Comparison of ENCODE assay signal across 12 mouse cellular contexts in the genomic region with DNA sequence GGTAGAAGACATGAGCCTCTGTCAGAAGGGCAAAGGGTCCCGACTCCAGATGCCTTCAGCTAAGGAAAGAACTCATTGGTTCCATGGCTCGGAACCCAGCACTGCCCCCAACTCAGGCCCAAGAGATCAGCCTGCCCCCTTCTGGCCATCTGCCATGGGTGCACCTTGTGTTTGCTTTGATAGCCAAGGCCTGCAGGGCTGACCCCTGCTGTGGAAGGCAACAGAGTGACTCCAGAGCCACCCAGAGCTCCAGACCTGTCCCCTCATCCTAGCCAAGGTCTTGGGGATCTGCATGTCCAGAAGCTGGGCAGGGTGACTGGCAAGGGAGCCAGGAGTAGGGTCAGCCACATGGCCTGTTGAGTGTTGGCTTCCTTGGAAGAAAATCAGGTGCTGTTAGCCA. TPM values are rescaled to one million over a fixed set of nuclear protein-coding genes. Genes with fewer than 3 reads are reported as not detected.
A peak's percentile ranks its signal among the peaks of the same experiment; 100 is the strongest.
DNase-seq lines count a peak whose midpoint lies in the region; ATAC-seq and TF ChIP-seq lines count a peak whose summit lies in the region.
"Had no signal": no experiment of that assay in that cellular context is flagged by ENCODE, and none has a peak within 500 bp of the region (broad histone marks: within the 10 kb centered on the region; RNA-seq: fewer than 3 reads in every experiment).

No protein-coding gene starts in this region.

- H3K27me3 ChIP-seq in forebrain, embryonic 11.5 days (ENCODE audit: control insufficient read depth, insufficient read depth, low read length): peaks cover 6% of the 10 kb centered on the region; the same call in 1 of the 2 replicates
- peaks cover 70% of the 10 kb centered on the region for H3K27me3 ChIP-seq in forebrain, embryonic 12.5 days
- H3K27me3 ChIP-seq in liver, embryonic 14.5 days (ENCODE audit: control insufficient read depth, insufficient read depth, low read length): no peaks in the 10 kb centered on the region
- peaks cover 15% of the 10 kb centered on the region for H3K27me3 ChIP-seq in heart, embryonic 11.5 days (ENCODE audit: control insufficient read depth, insufficient read depth, low read length)
- H3K27me3 ChIP-seq: liver, embryonic 15.5 days had no signal

- in situ Hi-C loops in ES-E14 (cut with MboI; ENCODE audit: low sequenced_read_pairs in 2 of 2, unreplicated experiment in 2 of 2): no loop called here

- WGBS in forebrain, embryonic 11.5 days: 71% methylated on average over 2 of the region's 2 CpGs
- WGBS in forebrain, embryonic 12.5 days: 62% methylated on average over 2 of the region's 2 CpGs
- WGBS in liver, embryonic 14.5 days (ENCODE audit: insufficient replicate concordance): 26% methylated on average over 2 of the region's 2 CpGs
- 61% methylated on average over 2 of the region's 2 CpGs for WGBS in heart, embryonic 11.5 days (ENCODE audit: insufficient replicate concordance)

- peaks cover 12% of the 10 kb centered on the region; the same call in 1 of the 2 replicates for H3K4me1 ChIP-seq in forebrain, embryonic 11.5 days (replicated peaks; ENCODE audit: control insufficient read depth, insufficient read depth, low read length)
- peaks cover 33% of the 10 kb centered on the region for H3K4me1 ChIP-seq in forebrain, embryonic 12.5 days
- H3K4me1 ChIP-seq in liver, embryonic 14.5 days (replicated peaks; ENCODE audit: control insufficient read depth in 2 of 2, insufficient read depth in 2 of 2, low read length in 1 of 2): no peaks in the 10 kb centered on the region
- H3K4me1 ChIP-seq in ES-E14 (ENCODE audit: control insufficient read depth in 2 of 2, insufficient read depth in 2 of 2, low read length in 2 of 2, poor library complexity in 1 of 2): no peaks in the 10 kb centered on the region
- H3K4me1 ChIP-seq in heart, embryonic 11.5 days (ENCODE audit: control insufficient read depth, insufficient read depth, low read length): peaks cover 9% of the 10 kb centered on the region; the same call in 1 of the 2 replicates
- H3K4me1 ChIP-seq: liver, embryonic 15.5 days had no signal

- no peak overlapping the region for H3K4me3 ChIP-seq in forebrain, embryonic 11.5 days (ENCODE audit: low read depth, low read length)
- H3K4me3 ChIP-seq in forebrain, embryonic 12.5 days (replicated peaks): no peak overlapping the region
- no peak overlapping the region for H3K4me3 ChIP-seq in liver, embryonic 14.5 days (ENCODE audit: insufficient read depth in 1 of 2, low read depth in 2 of 2, low read length in 2 of 2)
- H3K4me3 ChIP-seq in ES-E14 (ENCODE audit: insufficient read depth in 1 of 2, low read depth in 1 of 2, low read length in 2 of 2, poor library complexity in 1 of 2, severe bottlenecking in 1 of 2): no peak overlapping the region
- H3K4me3 ChIP-seq in heart, embryonic 11.5 days (ENCODE audit: low read depth, low read length): no peak overlapping the region
- H3K4me3 ChIP-seq: hindbrain, embryonic 13.5 days; liver, embryonic 15.5 days had no signal

- no peaks in the 10 kb centered on the region for H3K36me3 ChIP-seq in forebrain, embryonic 11.5 days (ENCODE audit: control insufficient read depth, insufficient read depth, low read length)
- H3K36me3 ChIP-seq in forebrain, embryonic 12.5 days (replicated peaks): no peaks in the 10 kb centered on the region
- no peaks in the 10 kb centered on the region for H3K36me3 ChIP-seq in liver, embryonic 14.5 days (replicated peaks; ENCODE audit: control insufficient read depth, insufficient read depth, low read depth)
- H3K36me3 ChIP-seq in ES-E14 (ENCODE audit: control insufficient read depth, insufficient read depth, low read length, poor library complexity, severe bottlenecking): no peaks in the 10 kb centered on the region
- no peaks in the 10 kb centered on the region for H3K36me3 ChIP-seq in heart, embryonic 11.5 days (ENCODE audit: control insufficient read depth, insufficient read depth, low read length)
- H3K36me3 ChIP-seq: hindbrain, embryonic 13.5 days; liver, embryonic 15.5 days had no signal

- peak; percentile 64 for DNase-seq in forebrain, embryonic 11.5 days (ENCODE audit: low spot score)
- DNase-seq in liver, embryonic 14.5 days (ENCODE audit: low read depth in 3 of 3, low spot score in 3 of 3): no peak
- DNase-seq in liver (no peak), ES-E14 (ENCODE audit: low read depth, low spot score) (peak; percentile 65)
- no peak for DNase-seq in right cerebral cortex, adult 18-20 months
- DNase-seq: spleen, adult 18-20 months had no signal

- no peak overlapping the region for H3K4me2 ChIP-seq in forebrain, embryonic 11.5 days (ENCODE audit: low read depth, low read length, severe bottlenecking)
- no peak overlapping the region for H3K4me2 ChIP-seq in forebrain, embryonic 12.5 days
- H3K4me2 ChIP-seq in liver, embryonic 14.5 days (ENCODE audit: low read depth): no peak overlapping the region
- H3K4me2 ChIP-seq in heart, embryonic 11.5 days: no peak overlapping the region
- H3K4me2 ChIP-seq: hindbrain, embryonic 13.5 days; liver, embryonic 15.5 days; midbrain, embryonic 11.5 days had no signal

- TF ChIP-seq EP300 in liver, embryonic 14.5 days (IDR thresholded peaks at IDR 0.05; ENCODE audit: low read depth): no peak

- no peaks in the 10 kb centered on the region for H3K9me3 ChIP-seq in forebrain, embryonic 11.5 days (ENCODE audit: control insufficient read depth, low read length)
- H3K9me3 ChIP-seq in forebrain, embryonic 12.5 days: no peaks in the 10 kb centered on the region
- H3K9me3 ChIP-seq in liver, embryonic 14.5 days (ENCODE audit: control insufficient read depth, low read length): no peaks in the 10 kb centered on the region
- H3K9me3 ChIP-seq in ES-E14 (ENCODE audit: control insufficient read depth, insufficient read depth, low read depth, low read length): no peaks in the 10 kb centered on the region
- no peaks in the 10 kb centered on the region for H3K9me3 ChIP-seq in heart, embryonic 11.5 days (replicated peaks; ENCODE audit: control insufficient read depth, low read length)
- H3K9me3 ChIP-seq: hindbrain, embryonic 13.5 days; liver, embryonic 15.5 days had no signal

- ATAC-seq in forebrain, embryonic 11.5 days (replicated peaks; ENCODE audit: low FRiP score): no peak
- ATAC-seq in forebrain, embryonic 12.5 days (ENCODE audit: low FRiP score): no peak
- ATAC-seq in liver, embryonic 14.5 days (ENCODE audit: insufficient read depth): no peak
- ATAC-seq in megakaryocyte-erythroid progenitor cell, adult 5-6 weeks (replicated peaks; ENCODE audit: low FRiP score, low TSS enrichment, poor library complexity, severe bottlenecking): peak; percentile 40; the same call in 1 of the 2 replicates
- no peak for ATAC-seq in heart, embryonic 11.5 days (replicated peaks; ENCODE audit: insufficient number of reproducible peaks, low FRiP score, low TSS enrichment)

- TF ChIP-seq CTCF in liver, embryonic 14.5 days (IDR thresholded peaks at IDR 0.05; ENCODE audit: low read depth): peak; percentile 58

- no peak overlapping the region for H3K9ac ChIP-seq in forebrain, embryonic 11.5 days (ENCODE audit: low read length)
- no peak overlapping the region for H3K9ac ChIP-seq in forebrain, embryonic 12.5 days
- H3K9ac ChIP-seq in liver, embryonic 14.5 days (replicated peaks): no peak overlapping the region
- H3K9ac ChIP-seq in ES-E14 (ENCODE audit: insufficient read depth, low read depth, low read length, poor library complexity, severe bottlenecking): no peak overlapping the region
- H3K9ac ChIP-seq in heart, embryonic 11.5 days (ENCODE audit: low read depth, low read length): no peak overlapping the region
- H3K9ac ChIP-seq: hindbrain, embryonic 13.5 days; liver, embryonic 15.5 days had no signal

- H3K27ac ChIP-seq in forebrain, embryonic 11.5 days (ENCODE audit: low read depth, low read length): no peak overlapping the region
- no peak overlapping the region for H3K27ac ChIP-seq in forebrain, embryonic 12.5 days
- no peak overlapping the region for H3K27ac ChIP-seq in liver, embryonic 14.5 days
- H3K27ac ChIP-seq in ES-E14 (ENCODE audit: insufficient read depth, low read depth, low read length, poor library complexity, severe bottlenecking): no peak overlapping the region
- no peak overlapping the region for H3K27ac ChIP-seq in heart, embryonic 11.5 days (ENCODE audit: low read depth, low read length)
- H3K27ac ChIP-seq: hindbrain, embryonic 13.5 days; liver, embryonic 15.5 days had no signal

TF ChIP-seq in ES-E14, 5 proteins besides CTCF, POLR2A, EP300 and RAD21:
- no peak for TF ChIP-seq CHD2 (IDR thresholded peaks at IDR 0.05; ENCODE audit: low read depth, low read length)
TF ChIP-seq in ES-E14: peak in this region for 0.

RNA-seq across cellular contexts. Expression of gene Unc5a, which starts 34.4 kb away (rescaled TPM):
- 2.9 and 3.7 TPM in 2 replicates for polyA plus RNA-seq in forebrain, embryonic 11.5 days (2014; fragmentation: Nextera tagmentation; extraction: Ambion mirVana)
- 4.8 and 5.6 TPM in 2 replicates for polyA plus RNA-seq in forebrain, embryonic 12.5 days (2016; fragmentation: Nextera tagmentation; extraction: Ambion mirVana)
- polyA plus RNA-seq in liver, embryonic 14.5 days (2012; rRNA removed): 0.37 and 0.56 TPM in 2 replicates
- 0.43 and 0.72 TPM in 2 replicates for polyA plus RNA-seq in liver, embryonic 14.5 days (2014; fragmentation: Nextera tagmentation; extraction: Ambion mirVana)
- 0.31 and 0.95 TPM in 2 replicates for total RNA-seq in ES-E14 (2012; rRNA removed)
- total RNA-seq in megakaryocyte-erythroid progenitor cell, adult 5-6 weeks (2014; fragmentation: Nextera tagmentation): 0.04 TPM in 1 of 2 replicates, not detected in the other
- total RNA-seq in megakaryocyte-erythroid progenitor cell, adult 5-6 weeks (2017): 0.27 TPM in 1 of 2 replicates, not detected in the other
- polyA plus RNA-seq in heart, embryonic 11.5 days (2014; fragmentation: Nextera tagmentation; extraction: Ambion mirVana): 2.5 and 2.6 TPM in 2 replicates

RNA-seq across cellular contexts. Expression of gene Hk3, which starts 37.6 kb away (rescaled TPM):
- polyA plus RNA-seq in forebrain, embryonic 11.5 days (2014; fragmentation: Nextera tagmentation; extraction: Ambion mirVana): 0.41 and 0.65 TPM in 2 replicates
- polyA plus RNA-seq in forebrain, embryonic 12.5 days (2016; fragmentation: Nextera tagmentation; extraction: Ambion mirVana): 0.32 and 0.96 TPM in 2 replicates
- 3.5 and 3.9 TPM in 2 replicates for polyA plus RNA-seq in liver, embryonic 14.5 days (2012; rRNA removed)
- 3.3 and 3.8 TPM in 2 replicates for polyA plus RNA-seq in liver, embryonic 14.5 days (2014; fragmentation: Nextera tagmentation; extraction: Ambion mirVana)
- total RNA-seq in ES-E14 (2012; rRNA removed): 0.04 and 0.05 TPM in 2 replicates
- 2.6 TPM in 1 of 2 replicates, not detected in the other for total RNA-seq in megakaryocyte-erythroid progenitor cell, adult 5-6 weeks (2014; fragmentation: Nextera tagmentation)
- total RNA-seq in megakaryocyte-erythroid progenitor cell, adult 5-6 weeks (2017): 0.38 and 1.9 TPM in 2 replicates
- polyA plus RNA-seq in heart, embryonic 11.5 days (2014; fragmentation: Nextera tagmentation; extraction: Ambion mirVana): 0.16 and 0.54 TPM in 2 replicates

Comparison
In these comparisons a context has a peak if more than half of its experiments do, and no peak if none do; other contexts are left out.
1. DNase-seq: peak in forebrain, embryonic 11.5 days (single experiment) and ES-E14 (single experiment); none in liver, embryonic 14.5 days (0 of 3), liver (single experiment) and right cerebral cortex, adult 18-20 months (single experiment).